Mouse (Mus musculus) hindbrain, embryonic 15.5 days (tissue): ENCODE results near the gene Rnf126. TPM values are rescaled to one million over a fixed set of nuclear protein-coding genes. Genes with fewer than 3 reads are reported as not detected.
A peak's percentile ranks its signal among the peaks of the same experiment; 100 is the strongest.

Experiments used
- ATAC-seq: fragments of 200-750 bp; cut with Nextera tagmentation; 2 replicates; pipeline ENCODE4 v1.8.0; 2017; ENCODE audit warnings: low read depth, moderate number of reproducible peaks, moderate TSS enrichment; ENCODE audit not compliant: low FRiP score
- H3K27ac ChIP-seq: fragments of 300-500 bp; sonication (generic); replicated peaks from 2 replicates; pipeline ENCODE4 v1.5.1; 2015; ENCODE audit warnings: mild to moderate bottlenecking, inconsistent platforms
- H3K27me3 ChIP-seq: fragments of 300-500 bp; sonication (generic); 2 replicates; pipeline ENCODE4 v1.6.1; 2015; ENCODE audit warnings: control low read depth, inconsistent platforms
- H3K36me3 ChIP-seq: fragments of 300-500 bp; sonication (generic); 2 replicates; pipeline ENCODE4 v1.6.1; 2015; ENCODE audit warnings: control low read depth, inconsistent platforms
- H3K4me1 ChIP-seq: fragments of 300-500 bp; sonication (generic); replicated peaks from 2 replicates; pipeline ENCODE4 v1.6.1; 2015; ENCODE audit warnings: control low read depth, inconsistent platforms
- H3K4me2 ChIP-seq: fragments of 300-500 bp; sonication (generic); 2 replicates; pipeline ENCODE4 v1.6.1; 2015; ENCODE audit warnings: moderate library complexity, mild to moderate bottlenecking, inconsistent platforms
- H3K4me3 ChIP-seq: fragments of 300-500 bp; sonication (generic); 2 replicates; pipeline ENCODE4 v1.5.1; 2015; ENCODE audit warnings: mild to moderate bottlenecking, inconsistent platforms
- H3K9ac ChIP-seq: fragments of 300-500 bp; sonication (generic); 2 replicates; pipeline ENCODE4 v1.6.1; 2015; ENCODE audit warnings: inconsistent platforms
- H3K9me3 ChIP-seq: fragments of 300-500 bp; sonication (generic); 2 replicates; pipeline ENCODE4 v1.6.1; 2016; ENCODE audit warnings: control low read depth, inconsistent platforms
- WGBS: fragments of 180-500 bp; shearing (Covaris S2); methylation state at CpG from one replicate; pipeline ENCODE4 v1.1.7; 2015; 5-methylcytosine and 5-hydroxymethylcytosine counted together
- polyA plus RNA-seq: library from polyadenylated mRNA; unstranded; fragments of >200 nt; fragmentation: Nextera tagmentation; extraction: Ambion mirVana; gene quantifications from 2 replicates; pipeline ENCODE4 v1.2.1, GENCODE M21; 2015

Gene Rnf126
- polyA plus RNA-seq, 1 experiment from 2014 or later: 125 TPM

- ATAC-seq: no peak
- WGBS: 97% methylated on average over 28 of the region's 28 CpGs
- H3K4me1 ChIP-seq: no peaks in the 10 kb centered on the region
- H3K4me2 ChIP-seq: no peak overlapping the region
- no peaks in the 10 kb centered on the region for H3K27me3 ChIP-seq
- H3K36me3 ChIP-seq: peaks cover 96% of the 10 kb centered on the region
- H3K27ac ChIP-seq: no peak overlapping the region
- H3K9ac ChIP-seq: no peak overlapping the region
- H3K9me3 ChIP-seq: peaks cover 33% of the 10 kb centered on the region
- no peak overlapping the region for H3K4me3 ChIP-seq
These were observed 27.5 kb downstream of the Rnf126 start for GRCm38 (mm10) chr10:79739234-79739633.

- H3K36me3 ChIP-seq: peaks cover 98% of the 10 kb centered on the region
- H3K9me3 ChIP-seq: peaks cover 33% of the 10 kb centered on the region
- no peak overlapping the region for H3K27ac ChIP-seq
- no peak overlapping the region for H3K4me2 ChIP-seq
- H3K4me1 ChIP-seq: no peaks in the 10 kb centered on the region
- H3K9ac ChIP-seq: no peak overlapping the region
- no peaks in the 10 kb centered on the region for H3K27me3 ChIP-seq
- WGBS: 84% methylated on average over 10 of the region's 10 CpGs
- H3K4me3 ChIP-seq: no peak overlapping the region
- no peak for ATAC-seq
These were observed 28.5 kb downstream of the Rnf126 start for GRCm38 (mm10) chr10:79738259-79738658.

- H3K27me3 ChIP-seq: no peaks in the 10 kb centered on the region
- H3K36me3 ChIP-seq: peaks cover 99% of the 10 kb centered on the region
- WGBS: 76% methylated on average over 14 of the region's 14 CpGs
- H3K9ac ChIP-seq: no peak overlapping the region
- H3K4me2 ChIP-seq: no peak overlapping the region
- peaks cover 33% of the 10 kb centered on the region for H3K9me3 ChIP-seq
- H3K4me1 ChIP-seq: no peaks in the 10 kb centered on the region
- no peak for ATAC-seq
- no peak overlapping the region for H3K4me3 ChIP-seq
- no peak overlapping the region for H3K27ac ChIP-seq
These were observed 30.0 kb downstream of the Rnf126 start for GRCm38 (mm10) chr10:79736706-79737105.

GRCm38 (mm10) chr10:79735361-79735760, 31.4 kb downstream of the Rnf126 start:
- H3K27ac ChIP-seq: no peak overlapping the region
- no peaks in the 10 kb centered on the region for H3K4me1 ChIP-seq
- no peak overlapping the region for H3K4me3 ChIP-seq
- no peak for ATAC-seq
- H3K4me2 ChIP-seq: no peak overlapping the region
- H3K9ac ChIP-seq: no peak overlapping the region
- WGBS: 30% methylated on average over 44 of the region's 52 CpGs
- H3K27me3 ChIP-seq: no peaks in the 10 kb centered on the region
- H3K9me3 ChIP-seq: peaks cover 33% of the 10 kb centered on the region
- peaks cover 96% of the 10 kb centered on the region for H3K36me3 ChIP-seq

GRCm38 (mm10) chr10:79733847-79734246, 32.9 kb downstream of the Rnf126 start:
- H3K4me3 ChIP-seq: no peak overlapping the region
- no peak overlapping the region for H3K4me2 ChIP-seq
- peaks cover 19% of the 10 kb centered on the region for H3K9me3 ChIP-seq
- H3K27me3 ChIP-seq: no peaks in the 10 kb centered on the region
- 92% methylated on average over 15 of the region's 15 CpGs for WGBS
- peaks cover 81% of the 10 kb centered on the region for H3K36me3 ChIP-seq
- no peaks in the 10 kb centered on the region for H3K4me1 ChIP-seq
- ATAC-seq: no peak
- H3K9ac ChIP-seq: no peak overlapping the region
- no peak overlapping the region for H3K27ac ChIP-seq

- no peak for ATAC-seq
- peaks cover 68% of the 10 kb centered on the region for H3K36me3 ChIP-seq
- H3K27ac ChIP-seq: no peak overlapping the region
- H3K9me3 ChIP-seq: peaks cover 5% of the 10 kb centered on the region; the same call in 1 of the 2 replicates
- H3K9ac ChIP-seq: no peak overlapping the region
- 97% methylated on average over 1 of the region's 1 CpGs for WGBS
- no peak overlapping the region for H3K4me3 ChIP-seq
- H3K4me2 ChIP-seq: no peak overlapping the region
- H3K27me3 ChIP-seq: no peaks in the 10 kb centered on the region
- no peaks in the 10 kb centered on the region for H3K4me1 ChIP-seq
These were observed 34.3 kb downstream of the Rnf126 start for GRCm38 (mm10) chr10:79732500-79732899.

GRCm38 (mm10) chr10:79729357-79729965, 37.3 kb downstream of the Rnf126 start:
- Histone ChIP-seq H3K9me3 (no peaks in the 10 kb centered on the region), H3K36me3 (peaks cover 43% of the 10 kb centered on the region), H3K4me2 (no peak overlapping the region), H3K4me3 (no peak overlapping the region), H3K9ac (no peak overlapping the region), H3K27me3 (no peaks in the 10 kb centered on the region), H3K4me1 (no peaks in the 10 kb centered on the region), H3K27ac (no peak overlapping the region)
- ATAC-seq: no peak; the same call in 1 of the 2 replicates
- 74% methylated on average over 13 of the region's 13 CpGs for WGBS

- ATAC-seq: no peak
- no peaks in the 10 kb centered on the region for H3K27me3 ChIP-seq
- no peak overlapping the region for H3K4me3 ChIP-seq
- peaks cover 35% of the 10 kb centered on the region for H3K36me3 ChIP-seq
- 71% methylated on average over 28 of the region's 28 CpGs for WGBS
- no peaks in the 10 kb centered on the region for H3K4me1 ChIP-seq
- H3K4me2 ChIP-seq: no peak overlapping the region
- no peak overlapping the region for H3K9ac ChIP-seq
- no peak overlapping the region for H3K27ac ChIP-seq
- no peaks in the 10 kb centered on the region for H3K9me3 ChIP-seq
These were observed 38.2 kb downstream of the Rnf126 start for GRCm38 (mm10) chr10:79728323-79729249.

- Histone ChIP-seq H3K9ac (no peak overlapping the region), H3K27ac (no peak overlapping the region), H3K4me1 (0 out of 2 replicates have a peak, but pooled peaks cover 5% of the 10 kb centered on the region), H3K4me2 (no peak overlapping the region), H3K36me3 (peaks cover 11% of the 10 kb centered on the region; the same call in 1 of the 2 replicates), H3K4me3 (no peak overlapping the region), H3K27me3 (no peaks in the 10 kb centered on the region), H3K9me3 (no peaks in the 10 kb centered on the region)
- no peak for ATAC-seq
- 32% methylated on average over 11 of the region's 11 CpGs for WGBS
These were observed 40.7 kb downstream of the Rnf126 start for GRCm38 (mm10) chr10:79726090-79726489.

GRCm38 (mm10) chr10:79723692-79724091, 43.1 kb downstream of the Rnf126 start:
- ATAC-seq: no peak
- no peak overlapping the region for H3K9ac ChIP-seq
- H3K9me3 ChIP-seq: no peaks in the 10 kb centered on the region
- WGBS: 88% methylated on average over 7 of the region's 7 CpGs
- H3K27me3 ChIP-seq: no peaks in the 10 kb centered on the region
- no peak overlapping the region for H3K27ac ChIP-seq
- H3K4me1 ChIP-seq: 0 out of 2 replicates have a peak, but pooled peaks cover 5% of the 10 kb centered on the region
- H3K4me3 ChIP-seq: no peak overlapping the region
- peaks cover 6% of the 10 kb centered on the region; the same call in 1 of the 2 replicates for H3K36me3 ChIP-seq
- no peak overlapping the region for H3K4me2 ChIP-seq

GRCm38 (mm10) chr10:79723047-79723446, 43.7 kb downstream of the Rnf126 start:
- H3K36me3 ChIP-seq: peaks cover 6% of the 10 kb centered on the region; the same call in 1 of the 2 replicates
- no peak overlapping the region for H3K4me3 ChIP-seq
- no peak overlapping the region for H3K4me2 ChIP-seq
- H3K9ac ChIP-seq: no peak overlapping the region
- peaks cover 4% of the 10 kb centered on the region for H3K27me3 ChIP-seq
- WGBS: 52% methylated on average over 6 of the region's 6 CpGs
- ATAC-seq: peak; percentile 43; the same call in 1 of the 2 replicates
- no peaks in the 10 kb centered on the region for H3K9me3 ChIP-seq
- H3K27ac ChIP-seq: no peak overlapping the region
- peaks cover 10% of the 10 kb centered on the region for H3K4me1 ChIP-seq

GRCm38 (mm10) chr10:79721089-79721488, 45.7 kb downstream of the Rnf126 start:
- H3K9ac ChIP-seq: no peak overlapping the region
- H3K36me3 ChIP-seq: no peaks in the 10 kb centered on the region
- H3K4me1 ChIP-seq: peaks cover 28% of the 10 kb centered on the region
- ATAC-seq: no peak
- no peaks in the 10 kb centered on the region for H3K9me3 ChIP-seq
- WGBS: 55% methylated on average over 5 of the region's 5 CpGs
- no peak overlapping the region for H3K27ac ChIP-seq
- no peak overlapping the region for H3K4me2 ChIP-seq
- peaks cover 9% of the 10 kb centered on the region for H3K27me3 ChIP-seq
- H3K4me3 ChIP-seq: no peak overlapping the region
